Mouse (Mus musculus): ENCODE results near the gene Rrm2. TPM values are rescaled to one million over a fixed set of nuclear protein-coding genes. Genes with fewer than 3 reads are reported as not detected.

Gene Rrm2
- total and polyA plus RNA-seq, 3 experiments = 0.82 to 2.1 (median 1.8) TPM

DNA sequence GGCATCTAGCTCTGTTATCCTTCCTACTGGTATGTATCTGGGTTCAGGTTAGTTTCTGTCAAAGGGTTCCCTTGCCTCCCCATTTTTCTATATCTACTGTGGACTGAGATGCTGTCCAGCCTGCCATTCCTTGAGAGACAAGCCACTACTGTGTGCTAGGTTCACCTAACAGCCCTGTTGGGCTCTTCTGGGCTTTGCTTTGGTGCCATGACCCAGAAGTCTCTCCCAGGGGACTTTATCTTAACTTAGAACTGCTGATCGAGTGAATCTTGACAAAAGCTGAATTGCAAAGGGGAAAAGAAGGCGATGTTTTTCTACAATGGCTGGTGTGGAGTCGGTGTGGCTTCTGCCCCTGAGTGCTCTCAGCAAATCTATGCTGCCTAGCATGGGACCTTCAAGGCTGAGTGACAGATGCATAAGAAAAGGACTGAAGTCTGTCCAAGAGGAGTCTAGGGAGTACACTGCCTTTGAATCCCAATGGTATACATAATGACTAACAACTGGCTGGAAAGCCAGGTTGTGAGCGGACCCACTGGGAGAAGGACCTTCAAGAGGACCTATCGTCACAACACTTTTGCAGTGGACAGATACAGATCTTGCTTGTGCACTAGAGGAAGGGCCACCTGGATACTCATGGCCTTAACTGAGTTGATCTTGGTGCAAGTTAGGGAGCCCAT lies 6.7 kb downstream of the Rrm2 start:
- peaks cover 4% of the 10 kb centered on the region for H3K4me1 ChIP-seq (ENCODE audit: control insufficient read depth, insufficient read depth, low read length)
- intact Hi-C loops (cut with DNase I) = loop anchor here (5.0 kb wide), 2 partner anchors 33 to 73 kb away; no protein-coding TSS in a partner anchor
- no peaks in the 10 kb centered on the region for H3K79me2 ChIP-seq (replicated peaks; ENCODE audit: control insufficient read depth, insufficient read depth, low read length)
- H3K27me3 ChIP-seq (ENCODE audit: control insufficient read depth, insufficient read depth, low read length) = no peaks in the 10 kb centered on the region
- no peak for DNase-seq
- 74% methylated on average over 5 of the region's 5 CpGs for WGBS
- TF ChIP-seq EP300 (IDR thresholded peaks at IDR 0.05; ENCODE audit: insufficient read depth, low read depth, low read length) (no peak), POLR2A (IDR thresholded peaks at IDR 0.05; ENCODE audit: insufficient read depth, low read depth, low read length) (no peak)
- no peak overlapping the region for H3K9ac ChIP-seq (ENCODE audit: low read depth, low read length)
- H3K36me3 ChIP-seq (ENCODE audit: control insufficient read depth, insufficient read depth, low read length) = no peaks in the 10 kb centered on the region; the same call in 1 of the 2 replicates
- no peak overlapping the region for H3K27ac ChIP-seq
- H3K4me3 ChIP-seq = no peak overlapping the region

DNA sequence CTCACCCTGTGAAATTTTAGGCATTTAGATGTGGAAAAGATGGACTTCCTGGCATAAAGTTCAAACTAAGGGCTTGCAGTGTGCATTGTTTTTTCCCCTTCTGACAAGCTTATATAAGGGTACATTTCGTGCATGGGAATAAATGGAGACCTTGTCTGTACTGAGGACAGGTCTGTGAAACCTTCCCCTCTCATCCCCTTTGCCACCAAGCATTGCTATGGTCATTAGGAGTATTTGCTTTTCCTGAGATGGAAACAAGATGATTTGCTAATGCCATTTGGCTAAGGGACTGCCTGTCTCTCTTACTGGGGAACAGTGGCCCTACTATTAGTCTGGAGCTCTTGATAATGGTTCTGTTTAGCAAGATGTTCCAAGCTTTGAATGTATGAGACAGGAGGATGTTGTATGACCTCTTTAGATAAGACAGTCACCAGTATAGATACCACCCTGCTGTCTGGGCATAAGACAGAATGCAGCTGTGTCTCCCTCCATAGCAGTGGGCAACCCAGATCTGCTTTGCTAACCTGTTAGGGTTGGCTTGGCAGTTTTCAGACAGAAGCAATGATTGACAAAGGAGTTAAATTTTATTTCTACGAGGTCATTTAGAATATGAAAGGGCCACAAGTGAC lies 7.3 kb downstream of the Rrm2 start:
- Histone ChIP-seq H3K27me3 (ENCODE audit: control insufficient read depth, insufficient read depth, low read length) (no peaks in the 10 kb centered on the region), H3K27ac (no peak overlapping the region), H3K9ac (ENCODE audit: low read depth, low read length) (no peak overlapping the region), H3K79me2 (replicated peaks; ENCODE audit: control insufficient read depth, insufficient read depth, low read length) (no peaks in the 10 kb centered on the region), H3K4me1 (ENCODE audit: control insufficient read depth, insufficient read depth, low read length) (peaks cover 4% of the 10 kb centered on the region), H3K4me3 (no peak overlapping the region), H3K36me3 (ENCODE audit: control insufficient read depth, insufficient read depth, low read length) (no peaks in the 10 kb centered on the region; the same call in 1 of the 2 replicates)
- WGBS = 66% methylated on average over 2 of the region's 2 CpGs
- DNase-seq = no peak
- intact Hi-C loops (cut with DNase I) = loop anchor here (5.0 kb wide), 1 partner anchor 72 kb away; no protein-coding TSS in a partner anchor
- TF ChIP-seq POLR2A (IDR thresholded peaks at IDR 0.05; ENCODE audit: insufficient read depth, low read depth, low read length) (no peak), CTCF (IDR thresholded peaks at IDR 0.05) (no peak), EP300 (IDR thresholded peaks at IDR 0.05; ENCODE audit: insufficient read depth, low read depth, low read length) (no peak)

DNA sequence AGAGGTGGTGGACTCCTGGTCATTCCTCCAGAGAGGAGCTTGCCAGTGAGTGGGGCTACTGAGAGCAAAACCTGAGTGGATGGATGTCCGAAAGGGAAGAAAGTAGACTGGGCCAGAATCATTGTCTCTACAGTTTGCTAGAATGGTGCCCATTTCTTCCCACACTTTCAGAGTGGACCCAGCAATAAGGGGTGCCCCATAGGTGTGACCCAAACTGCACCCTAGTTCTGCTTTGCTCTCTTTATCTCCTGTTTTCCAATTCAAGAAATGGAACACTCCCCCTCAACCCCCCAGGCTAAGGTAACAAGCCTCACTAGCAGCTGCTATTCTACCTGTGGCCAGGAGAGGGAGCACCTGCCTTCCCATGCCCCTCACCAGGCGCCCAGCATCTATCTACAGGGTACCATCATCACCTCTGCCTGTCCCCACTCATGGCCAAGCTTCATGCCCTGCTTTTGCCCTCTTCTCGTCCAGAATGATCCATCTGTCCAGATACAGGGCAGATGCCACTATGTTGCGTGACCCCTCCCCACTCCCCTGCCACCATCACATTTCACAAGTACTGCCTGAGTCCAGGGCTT lies 8.8 kb downstream of the Rrm2 start:
- intact Hi-C loops (cut with DNase I) = loop anchor here (1.0 to 5.0 kb wide), 2 partner anchors 70 to 231 kb away; no protein-coding TSS in a partner anchor
- no peak overlapping the region for H3K9ac ChIP-seq (ENCODE audit: low read depth, low read length)
- H3K27ac ChIP-seq = no peak overlapping the region
- 67% methylated on average over 4 of the region's 4 CpGs for WGBS
- no peaks in the 10 kb centered on the region for H3K27me3 ChIP-seq (ENCODE audit: control insufficient read depth, insufficient read depth, low read length)
- TF ChIP-seq EP300 (IDR thresholded peaks at IDR 0.05; ENCODE audit: insufficient read depth, low read depth, low read length) (no peak), CTCF (IDR thresholded peaks at IDR 0.05) (no peak; the same call in none of the 2 replicates), POLR2A (IDR thresholded peaks at IDR 0.05; ENCODE audit: insufficient read depth, low read depth, low read length) (no peak)
- peak; percentile 44 to 55 for DNase-seq
- H3K4me1 ChIP-seq (ENCODE audit: control insufficient read depth, insufficient read depth, low read length) = peaks cover 1% of the 10 kb centered on the region; the same call in 1 of the 2 replicates
- H3K4me3 ChIP-seq = no peak overlapping the region
- no peaks in the 10 kb centered on the region for H3K79me2 ChIP-seq (replicated peaks; ENCODE audit: control insufficient read depth, insufficient read depth, low read length)
- H3K36me3 ChIP-seq (ENCODE audit: control insufficient read depth, insufficient read depth, low read length) = no peaks in the 10 kb centered on the region; the same call in 1 of the 2 replicates

DNA sequence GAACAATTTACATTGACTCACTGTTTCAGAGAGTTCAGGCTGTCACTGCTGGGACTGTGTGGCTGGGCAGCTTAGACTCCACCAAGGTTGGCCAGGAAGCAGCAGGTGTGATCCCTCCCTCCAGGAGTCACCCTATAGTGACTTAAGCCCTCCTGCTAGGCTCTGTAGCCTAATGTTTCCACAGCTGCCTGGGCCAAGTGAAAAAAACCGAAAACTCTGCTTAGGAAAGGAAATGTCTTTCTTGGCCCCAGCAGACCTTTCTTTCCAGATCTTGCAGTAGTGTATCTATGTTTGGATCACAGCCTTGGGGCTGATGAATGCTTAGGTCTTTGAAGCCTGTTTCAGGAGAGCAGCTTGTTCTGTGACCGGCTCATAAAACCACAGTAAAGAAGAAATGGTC lies 15.4 kb downstream of the Rrm2 start:
- H3K27ac ChIP-seq = no peak overlapping the region

GRCm38 (mm10) chr12:24723859-24724258 lies 15.8 kb downstream of the Rrm2 start:
- no peak overlapping the region for H3K27ac ChIP-seq
- peaks cover 3% of the 10 kb centered on the region for H3K4me1 ChIP-seq (ENCODE audit: control insufficient read depth, insufficient read depth, low read length)
- H3K27me3 ChIP-seq (ENCODE audit: control insufficient read depth, insufficient read depth, low read length) = no peaks in the 10 kb centered on the region
- no peaks in the 10 kb centered on the region for H3K36me3 ChIP-seq (ENCODE audit: control insufficient read depth, insufficient read depth, low read length)
- intact Hi-C loops (cut with DNase I) = no loop called here
- H3K9ac ChIP-seq (ENCODE audit: low read depth, low read length) = no peak overlapping the region
- no peaks in the 10 kb centered on the region for H3K79me2 ChIP-seq (replicated peaks; ENCODE audit: control insufficient read depth, insufficient read depth, low read length)
- DNase-seq = no peak
- H3K4me3 ChIP-seq = no peak overlapping the region
- TF ChIP-seq CTCF (IDR thresholded peaks at IDR 0.05) (no peak), POLR2A (IDR thresholded peaks at IDR 0.05; ENCODE audit: insufficient read depth, low read depth, low read length) (no peak), EP300 (IDR thresholded peaks at IDR 0.05; ENCODE audit: insufficient read depth, low read depth, low read length) (no peak)
- 48% methylated on average over 4 of the region's 4 CpGs for WGBS

More for the DNA sequence above, 15.4 kb downstream of the Rrm2 start:
- intact Hi-C loops (cut with DNase I) = no loop called here
- Histone ChIP-seq H3K4me1 (ENCODE audit: control insufficient read depth, insufficient read depth, low read length) (peaks cover 3% of the 10 kb centered on the region), H3K27me3 (ENCODE audit: control insufficient read depth, insufficient read depth, low read length) (no peaks in the 10 kb centered on the region), H3K9ac (ENCODE audit: low read depth, low read length) (no peak overlapping the region), H3K79me2 (replicated peaks; ENCODE audit: control insufficient read depth, insufficient read depth, low read length) (no peaks in the 10 kb centered on the region), H3K36me3 (ENCODE audit: control insufficient read depth, insufficient read depth, low read length) (no peaks in the 10 kb centered on the region), H3K4me3 (no peak overlapping the region)
- no peak for DNase-seq
- 28% methylated on average over 2 of the region's 2 CpGs for WGBS
- no peak for TF ChIP-seq CTCF (IDR thresholded peaks at IDR 0.05)
- no peak for TF ChIP-seq POLR2A (IDR thresholded peaks at IDR 0.05; ENCODE audit: insufficient read depth, low read depth, low read length)
- no peak for TF ChIP-seq EP300 (IDR thresholded peaks at IDR 0.05; ENCODE audit: insufficient read depth, low read depth, low read length)
